Mouse (Mus musculus): ENCODE measurements at regions not wholly inside any gene's neighbourhood (a gene's known extent, or its start where the extent isn't known, plus 50 kb on each side); places are given as distances from the start of the nearest gene placed in this dataset.

- Histone ChIP-seq H3K36me3 (no peaks in the 10 kb centered on the region), H3K9me3 (no peaks in the 10 kb centered on the region), H3K4me1 (replicated peaks) (no peaks in the 10 kb centered on the region), H3K27ac (no peak overlapping the region), H3K27me3 (ENCODE audit: insufficient read depth, poor library complexity, severe bottlenecking) (no peaks in the 10 kb centered on the region), H3K4me3 (no peak overlapping the region)
- no peak for DNase-seq (ENCODE audit: low spot score)
Observed at GRCm38 (mm10) chr1:76505150-76505549, 959.1 kb downstream of the Slc4a3 start.

GRCm38 (mm10) chr1:76508821-76509220 lies 962.8 kb downstream of the Slc4a3 start:
- no peak for DNase-seq (ENCODE audit: low spot score)
- no peaks in the 10 kb centered on the region for H3K9me3 ChIP-seq
- H3K4me3 ChIP-seq = no peak overlapping the region
- no peaks in the 10 kb centered on the region for H3K4me1 ChIP-seq (replicated peaks)
- H3K36me3 ChIP-seq = no peaks in the 10 kb centered on the region
- WGBS = 98% methylated on average over 1 of the region's 1 CpGs
- no peak overlapping the region for H3K27ac ChIP-seq
- H3K27me3 ChIP-seq (ENCODE audit: insufficient read depth, poor library complexity, severe bottlenecking) = no peaks in the 10 kb centered on the region

GRCm38 (mm10) chr1:76509486-76509885 lies 963.4 kb downstream of the Slc4a3 start:
- 95% methylated on average over 3 of the region's 3 CpGs for WGBS
- Histone ChIP-seq H3K27ac (no peak overlapping the region), H3K27me3 (ENCODE audit: insufficient read depth, poor library complexity, severe bottlenecking) (no peaks in the 10 kb centered on the region), H3K9me3 (no peaks in the 10 kb centered on the region), H3K4me1 (replicated peaks) (no peaks in the 10 kb centered on the region), H3K4me3 (no peak overlapping the region), H3K36me3 (no peaks in the 10 kb centered on the region)
- DNase-seq (ENCODE audit: low spot score) = no peak

- Histone ChIP-seq H3K27ac (no peak overlapping the region), H3K27me3 (ENCODE audit: insufficient read depth, poor library complexity, severe bottlenecking) (no peaks in the 10 kb centered on the region), H3K4me3 (no peak overlapping the region), H3K36me3 (no peaks in the 10 kb centered on the region), H3K9me3 (no peaks in the 10 kb centered on the region), H3K4me1 (replicated peaks) (no peaks in the 10 kb centered on the region)
- DNase-seq (ENCODE audit: low spot score) = no peak
- 59% methylated on average over 1 of the region's 1 CpGs for WGBS
Observed at GRCm38 (mm10) chr1:76512156-76512555, 966.1 kb downstream of the Slc4a3 start.

- Histone ChIP-seq H3K4me1 (replicated peaks) (no peaks in the 10 kb centered on the region), H3K36me3 (no peaks in the 10 kb centered on the region), H3K27me3 (ENCODE audit: insufficient read depth, poor library complexity, severe bottlenecking) (no peaks in the 10 kb centered on the region), H3K9me3 (no peaks in the 10 kb centered on the region), H3K27ac (no peak overlapping the region), H3K4me3 (no peak overlapping the region)
- WGBS = 89% methylated on average over 2 of the region's 2 CpGs
- DNase-seq (ENCODE audit: low spot score) = no peak
Observed at GRCm38 (mm10) chr1:76513490-76513889, 967.4 kb downstream of the Slc4a3 start.

- no peaks in the 10 kb centered on the region for H3K36me3 ChIP-seq
- WGBS = 82% methylated on average over 9 of the region's 9 CpGs
- no peak for DNase-seq (ENCODE audit: low spot score)
- no peaks in the 10 kb centered on the region for H3K4me1 ChIP-seq (replicated peaks)
- H3K27me3 ChIP-seq (ENCODE audit: insufficient read depth, poor library complexity, severe bottlenecking) = no peaks in the 10 kb centered on the region
- H3K27ac ChIP-seq = no peak overlapping the region
- no peaks in the 10 kb centered on the region for H3K9me3 ChIP-seq
- H3K4me3 ChIP-seq = no peak overlapping the region
Observed at GRCm38 (mm10) chr1:76529531-76529930, 983.5 kb downstream of the Slc4a3 start.

GRCm38 (mm10) chr1:76530342-76530741 lies 984.3 kb downstream of the Slc4a3 start:
- no peak for DNase-seq (ENCODE audit: low spot score)
- H3K36me3 ChIP-seq = no peaks in the 10 kb centered on the region
- no peak overlapping the region for H3K4me3 ChIP-seq
- H3K27me3 ChIP-seq (ENCODE audit: insufficient read depth, poor library complexity, severe bottlenecking) = no peaks in the 10 kb centered on the region
- H3K27ac ChIP-seq = no peak overlapping the region
- H3K9me3 ChIP-seq = no peaks in the 10 kb centered on the region
- 91% methylated on average over 6 of the region's 6 CpGs for WGBS
- 0 out of 2 replicates have a peak, but pooled peaks cover under 1% of the 10 kb centered on the region for H3K4me1 ChIP-seq (replicated peaks)

GRCm38 (mm10) chr1:76535522-76535956 lies 979.3 kb downstream of the Epha4 start:
- no peak overlapping the region for H3K4me3 ChIP-seq
- H3K9me3 ChIP-seq = no peaks in the 10 kb centered on the region
- no peaks in the 10 kb centered on the region for H3K36me3 ChIP-seq
- no peaks in the 10 kb centered on the region for H3K27me3 ChIP-seq (ENCODE audit: insufficient read depth, poor library complexity, severe bottlenecking)
- 0 out of 2 replicates have a peak, but pooled peaks cover 4% of the 10 kb centered on the region for H3K4me1 ChIP-seq (replicated peaks)
- WGBS = 62% methylated on average over 4 of the region's 4 CpGs
- H3K27ac ChIP-seq = no peak overlapping the region
- DNase-seq (ENCODE audit: low spot score) = peak; percentile 43

GRCm38 (mm10) chr1:76540529-76540928 lies 974.4 kb downstream of the Epha4 start:
- DNase-seq (ENCODE audit: low spot score) = no peak
- WGBS = 65% methylated on average over 3 of the region's 3 CpGs
- H3K27ac ChIP-seq = no peak overlapping the region
- H3K27me3 ChIP-seq (ENCODE audit: insufficient read depth, poor library complexity, severe bottlenecking) = no peaks in the 10 kb centered on the region
- no peak overlapping the region for H3K4me3 ChIP-seq
- no peaks in the 10 kb centered on the region for H3K36me3 ChIP-seq
- H3K9me3 ChIP-seq = no peaks in the 10 kb centered on the region
- H3K4me1 ChIP-seq (replicated peaks) = 0 out of 2 replicates have a peak, but pooled peaks cover 2% of the 10 kb centered on the region

- Histone ChIP-seq H3K36me3 (no peaks in the 10 kb centered on the region), H3K27me3 (ENCODE audit: insufficient read depth, poor library complexity, severe bottlenecking) (no peaks in the 10 kb centered on the region), H3K4me1 (replicated peaks) (no peaks in the 10 kb centered on the region), H3K9me3 (no peaks in the 10 kb centered on the region), H3K4me3 (no peak overlapping the region), H3K27ac (no peak overlapping the region)
- DNase-seq (ENCODE audit: low spot score) = no peak
- 85% methylated on average over 5 of the region's 5 CpGs for WGBS
Observed at GRCm38 (mm10) chr1:76550876-76551275, 964.0 kb downstream of the Epha4 start.

- Histone ChIP-seq H3K27me3 (ENCODE audit: insufficient read depth, poor library complexity, severe bottlenecking) (no peaks in the 10 kb centered on the region), H3K27ac (no peak overlapping the region), H3K9me3 (no peaks in the 10 kb centered on the region), H3K36me3 (no peaks in the 10 kb centered on the region), H3K4me3 (no peak overlapping the region), H3K4me1 (replicated peaks) (no peaks in the 10 kb centered on the region)
- DNase-seq (ENCODE audit: low spot score) = no peak
- WGBS = 91% methylated on average over 7 of the region's 7 CpGs
Observed at GRCm38 (mm10) chr1:76559441-76559840, 955.4 kb downstream of the Epha4 start.

GRCm38 (mm10) chr1:76575487-76575886 lies 939.4 kb downstream of the Epha4 start:
- no peak overlapping the region for H3K27ac ChIP-seq
- H3K4me3 ChIP-seq = no peak overlapping the region
- H3K4me1 ChIP-seq (replicated peaks) = no peaks in the 10 kb centered on the region
- no peaks in the 10 kb centered on the region for H3K27me3 ChIP-seq (ENCODE audit: insufficient read depth, poor library complexity, severe bottlenecking)
- 85% methylated on average over 5 of the region's 5 CpGs for WGBS
- no peak for DNase-seq (ENCODE audit: low spot score)
- no peaks in the 10 kb centered on the region for H3K9me3 ChIP-seq
- H3K36me3 ChIP-seq = no peaks in the 10 kb centered on the region

GRCm38 (mm10) chr1:76585921-76586320 lies 929.0 kb downstream of the Epha4 start:
- WGBS = 91% methylated on average over 2 of the region's 2 CpGs
- H3K36me3 ChIP-seq = no peaks in the 10 kb centered on the region
- H3K27me3 ChIP-seq (ENCODE audit: insufficient read depth, poor library complexity, severe bottlenecking) = no peaks in the 10 kb centered on the region
- no peaks in the 10 kb centered on the region for H3K4me1 ChIP-seq (replicated peaks)
- no peak overlapping the region for H3K4me3 ChIP-seq
- DNase-seq (ENCODE audit: low spot score) = no peak
- peaks cover 7% of the 10 kb centered on the region; the same call in 1 of the 2 replicates for H3K9me3 ChIP-seq
- no peak overlapping the region for H3K27ac ChIP-seq

GRCm38 (mm10) chr1:76625831-76626230 lies 889.1 kb downstream of the Epha4 start:
- Histone ChIP-seq H3K27ac (no peak overlapping the region), H3K4me3 (no peak overlapping the region), H3K27me3 (ENCODE audit: insufficient read depth, poor library complexity, severe bottlenecking) (no peaks in the 10 kb centered on the region), H3K4me1 (replicated peaks) (no peaks in the 10 kb centered on the region), H3K36me3 (no peaks in the 10 kb centered on the region), H3K9me3 (no peaks in the 10 kb centered on the region)
- DNase-seq (ENCODE audit: low spot score) = no peak
- WGBS = 87% methylated on average over 3 of the region's 3 CpGs
